Mouse (Mus musculus): ENCODE measurements around the gene Olfr60. TPM values are rescaled to one million over a fixed set of nuclear protein-coding genes. Genes with fewer than 3 reads are reported as not detected.

Olfr60 gene
- not detected in 2 replicates for total RNA-seq (2017)

DNA sequence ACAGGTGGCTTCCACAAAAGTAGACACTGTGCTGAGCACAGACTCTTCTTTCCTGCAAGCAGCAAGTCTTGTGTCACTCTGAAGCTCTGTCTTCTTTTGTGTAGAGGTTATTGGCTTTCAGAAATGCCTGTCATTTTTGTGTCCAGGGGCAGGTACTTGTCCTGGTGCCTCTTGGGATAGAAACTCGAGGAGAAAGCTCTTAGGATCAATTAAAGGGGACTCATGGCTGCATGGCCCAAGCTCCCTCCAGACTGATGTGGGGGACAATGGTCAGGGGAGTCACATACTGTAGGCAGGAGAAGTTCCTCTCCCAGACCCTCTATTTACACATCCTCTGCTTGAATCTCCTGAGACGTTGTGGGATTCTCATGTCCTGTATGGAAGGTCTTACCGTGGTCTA, at the start of gene Olfr60:
Gene Olfr60 (minus strand): TSS at position 101 of the 400 bp plus-strand sequence.
- no peak for ATAC-seq (replicated peaks; ENCODE audit: low read depth, poor library complexity, severe bottlenecking)

DNA sequence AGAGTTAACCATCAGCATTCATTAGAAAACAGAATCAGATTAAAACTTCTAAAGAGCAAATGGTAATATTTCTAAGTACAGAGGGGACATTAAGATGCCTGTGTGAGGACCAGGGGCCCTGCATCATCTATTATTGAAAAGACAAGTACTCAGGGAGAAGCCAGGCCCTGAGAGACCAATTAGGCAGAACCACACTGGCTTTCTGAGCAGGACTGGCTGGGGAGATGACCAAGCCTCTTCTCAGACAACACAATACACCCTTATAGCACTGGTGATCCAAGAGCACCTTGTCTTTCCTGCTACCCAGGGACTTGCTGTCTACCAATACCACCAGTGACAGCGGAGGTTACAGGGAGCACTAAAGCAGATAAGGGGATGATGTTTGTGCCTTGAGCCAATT, 41.3 kb upstream of the Olfr60 start, which contains the start of gene Olfr531:
Gene Olfr531 (minus strand): TSS at position 101 of the 400 bp plus-strand sequence.
- no peak for ATAC-seq (replicated peaks; ENCODE audit: low read depth, poor library complexity, severe bottlenecking)

DNA sequence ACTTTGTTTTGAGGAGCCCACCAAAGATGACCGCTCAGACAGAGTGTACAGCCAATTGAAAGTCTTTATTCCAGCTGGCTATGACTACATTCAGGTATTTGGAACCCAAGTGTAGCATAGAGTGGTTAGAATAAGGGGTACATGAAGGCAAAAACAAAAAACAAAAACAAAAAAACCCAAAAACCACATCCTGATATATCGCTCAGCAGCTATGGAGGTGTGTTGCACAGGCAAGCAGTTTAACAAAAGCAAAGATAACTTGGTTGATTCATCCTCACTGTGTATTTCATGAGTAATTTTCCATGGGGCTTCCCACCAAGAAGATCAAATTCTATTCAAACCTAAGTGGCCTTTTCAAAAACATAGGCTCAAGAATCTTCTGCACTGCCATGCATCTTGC, 15.4 kb upstream of the Olfr60 start:
- no peak for ATAC-seq (replicated peaks; ENCODE audit: low read depth, poor library complexity, severe bottlenecking)

DNA sequence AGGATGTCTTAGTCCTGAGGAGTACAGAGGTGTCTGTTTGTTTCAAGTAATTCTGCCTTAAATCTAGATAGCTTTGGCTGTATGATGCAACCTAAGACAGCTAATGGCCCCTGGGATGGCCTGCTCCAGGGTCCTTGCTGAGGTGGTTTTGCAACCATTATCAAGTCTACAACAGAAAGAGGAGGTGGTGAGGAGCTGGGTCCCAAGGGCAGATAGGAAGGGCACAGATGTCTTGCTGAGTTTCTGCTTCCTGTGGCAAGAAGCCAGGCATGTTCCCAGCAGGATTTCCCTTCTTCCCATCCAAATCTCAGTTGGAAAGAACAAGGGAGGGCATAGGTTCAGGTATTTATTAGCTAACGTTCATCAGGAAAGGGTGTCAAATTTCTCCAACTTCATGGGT, 14.8 kb upstream of the Olfr60 start, which contains the start of gene Olfr530:
Gene Olfr530 (minus strand): TSS at position 101 of the 400 bp plus-strand sequence.
- ATAC-seq (replicated peaks; ENCODE audit: low read depth, poor library complexity, severe bottlenecking), result no peak

DNA sequence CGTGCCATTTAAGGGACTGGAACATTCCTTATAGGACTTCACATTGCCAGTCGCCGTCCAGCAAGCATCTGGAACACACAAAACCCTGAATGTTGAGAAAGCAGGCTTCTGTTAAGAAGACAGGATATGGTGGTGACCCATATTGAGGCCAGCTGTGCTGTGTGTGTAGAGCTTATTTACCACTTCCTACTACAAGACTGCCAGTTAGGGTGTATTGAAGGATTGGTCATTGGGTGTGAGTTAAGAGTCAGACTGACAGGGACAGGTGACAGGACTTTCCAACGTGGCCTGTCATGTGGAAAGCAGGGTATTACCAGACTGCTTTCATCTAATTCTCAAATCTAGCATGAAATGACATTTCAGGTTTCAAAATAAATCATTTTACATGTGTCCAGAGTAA, 12.8 kb upstream of the Olfr60 start:
- ATAC-seq (replicated peaks; ENCODE audit: low read depth, poor library complexity, severe bottlenecking), result no peak

DNA sequence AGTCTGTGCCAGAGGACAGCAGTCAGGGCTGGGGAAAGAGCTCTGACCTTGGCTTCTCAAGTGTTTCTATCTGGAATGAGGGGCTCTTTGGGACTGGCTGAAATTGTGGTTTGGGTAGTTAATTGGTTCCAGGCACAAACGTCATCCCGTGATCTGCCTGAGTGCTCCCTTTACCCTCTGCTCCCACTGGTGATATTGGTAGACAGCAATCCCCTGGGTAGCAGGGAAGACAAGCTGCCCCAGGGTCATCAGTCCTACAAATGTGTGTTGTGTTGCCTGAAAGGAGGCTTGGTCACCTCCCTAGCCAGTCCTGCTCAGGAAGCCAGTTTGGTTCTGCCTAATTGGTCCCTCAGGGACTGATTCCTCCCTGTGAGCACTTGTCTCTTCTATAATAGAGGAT, 27.8 kb downstream of the Olfr60 start, which contains the start of gene Olfr527:
Gene Olfr527 (plus strand): TSS at position 301 of the 400 bp plus-strand sequence.
- no peak for ATAC-seq (replicated peaks; ENCODE audit: low read depth, poor library complexity, severe bottlenecking)

DNA sequence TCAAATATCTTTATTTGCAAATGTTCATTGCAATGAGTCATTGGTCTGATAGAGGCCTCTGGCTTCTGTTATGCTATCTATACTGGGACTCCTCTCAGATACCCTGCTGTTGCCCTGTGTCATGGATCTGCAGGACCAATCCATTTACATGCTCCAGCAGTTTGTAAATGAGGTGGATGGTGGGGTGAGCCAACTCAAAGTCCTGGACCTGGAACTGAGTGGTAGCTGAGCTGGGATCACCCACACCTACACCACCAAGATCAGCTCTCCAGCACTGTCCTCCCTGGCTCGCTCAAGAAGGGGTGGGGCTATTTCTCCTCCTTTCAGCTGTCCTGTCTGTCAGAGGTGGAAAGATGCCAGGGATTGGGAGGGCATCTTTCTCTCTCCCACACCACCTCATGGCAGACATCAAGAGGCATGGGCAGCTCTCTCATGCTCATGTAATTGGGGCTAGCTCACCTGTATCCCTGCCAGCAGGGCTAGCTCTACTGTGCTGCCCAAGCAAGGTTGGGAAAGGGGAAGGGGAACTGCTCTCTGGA, 31.6 kb downstream of the Olfr60 start:
- ATAC-seq (replicated peaks; ENCODE audit: low read depth, poor library complexity, severe bottlenecking), result no peak

DNA sequence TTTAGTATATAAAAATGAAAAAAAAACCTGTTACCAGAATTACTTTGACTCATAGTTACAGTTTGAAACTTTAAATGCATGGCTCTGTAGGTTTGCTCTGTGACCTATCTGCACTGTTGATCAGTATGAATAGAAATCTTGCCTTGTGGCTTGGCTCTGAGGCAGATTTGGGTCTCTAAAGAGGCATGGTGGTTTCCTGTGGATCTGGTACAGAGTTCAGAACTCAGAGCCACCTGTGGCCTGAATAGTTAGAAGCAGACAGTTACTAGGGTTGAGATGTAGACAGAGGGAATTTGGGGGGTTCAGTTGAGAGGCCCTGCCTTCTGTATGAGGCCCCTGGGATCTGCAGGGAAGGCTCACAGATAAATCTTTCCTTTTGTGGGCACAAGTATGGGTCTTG, 40.3 kb downstream of the Olfr60 start:
- ATAC-seq (replicated peaks; ENCODE audit: low read depth, poor library complexity, severe bottlenecking), result no peak

DNA sequence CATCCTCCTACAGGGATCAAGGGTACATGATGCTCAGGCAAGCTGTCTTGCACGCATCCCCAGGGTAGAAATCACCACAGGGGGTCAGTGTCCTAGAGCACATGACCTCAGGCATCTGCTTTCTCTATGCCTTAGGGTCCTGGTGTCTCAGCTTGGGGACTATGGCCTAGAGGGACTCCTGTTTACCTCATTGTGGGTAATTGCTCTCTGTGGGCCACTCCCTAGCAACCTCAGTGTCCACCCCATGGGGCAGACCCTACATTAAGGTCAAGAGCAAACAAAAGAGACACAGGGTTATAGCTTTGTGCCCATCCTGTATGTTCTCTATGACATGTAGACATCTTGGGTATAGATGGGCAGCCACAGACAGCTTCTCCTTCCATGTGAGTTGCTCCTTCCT, 40.9 kb downstream of the Olfr60 start, which contains the start of gene Olfr525:
Gene Olfr525 (plus strand): TSS at position 301 of the 400 bp plus-strand sequence.
- ATAC-seq (replicated peaks; ENCODE audit: low read depth, poor library complexity, severe bottlenecking), result no peak

DNA sequence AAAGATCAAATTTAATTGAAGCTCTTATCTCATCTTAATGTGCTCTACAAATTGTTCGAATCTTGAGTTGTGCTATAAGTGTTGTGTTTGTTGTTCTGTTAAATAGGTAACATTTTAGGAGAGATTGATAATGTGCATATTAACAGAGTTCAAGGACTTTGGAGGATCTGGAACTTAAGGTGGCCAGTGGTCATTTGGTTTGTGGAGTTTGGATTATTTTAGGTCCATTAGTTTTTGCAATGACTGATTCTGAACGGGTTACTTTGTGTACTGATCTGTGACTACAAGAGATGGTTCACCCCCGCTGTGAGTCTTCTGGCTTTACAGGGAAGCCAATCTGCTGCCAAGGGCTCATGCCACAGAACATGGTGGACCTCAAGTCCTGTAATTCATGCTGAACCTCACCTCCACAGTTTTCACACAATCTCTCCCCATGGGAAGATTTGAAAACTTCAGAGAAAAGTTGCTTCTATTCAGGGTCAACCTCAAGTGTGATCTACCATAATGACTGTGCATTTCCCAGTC, 41.5 kb downstream of the Olfr60 start:
- no peak for ATAC-seq (replicated peaks; ENCODE audit: low read depth, poor library complexity, severe bottlenecking)

DNA sequence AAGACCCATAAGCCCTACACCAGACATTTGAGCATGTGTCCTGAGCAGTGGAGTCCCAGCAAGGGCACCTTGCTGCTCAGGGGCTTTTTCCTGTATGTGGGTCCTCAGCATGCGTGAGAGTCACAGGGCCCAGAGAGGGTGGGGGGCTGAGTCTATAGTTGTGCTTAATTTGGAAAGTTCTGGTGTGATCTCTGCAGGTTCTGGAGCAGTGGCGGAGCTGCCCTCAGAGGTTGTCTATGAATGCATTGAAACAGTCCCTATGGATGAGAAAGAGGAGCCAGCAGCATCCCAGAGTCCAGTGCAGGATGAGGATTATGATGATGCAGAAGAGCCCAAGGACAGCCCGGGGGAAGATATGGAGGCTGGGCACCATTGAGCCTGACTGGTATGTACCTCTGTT, 62.1 kb downstream of the Olfr60 start:
- ATAC-seq (replicated peaks; ENCODE audit: low read depth, poor library complexity, severe bottlenecking), result no peak

DNA sequence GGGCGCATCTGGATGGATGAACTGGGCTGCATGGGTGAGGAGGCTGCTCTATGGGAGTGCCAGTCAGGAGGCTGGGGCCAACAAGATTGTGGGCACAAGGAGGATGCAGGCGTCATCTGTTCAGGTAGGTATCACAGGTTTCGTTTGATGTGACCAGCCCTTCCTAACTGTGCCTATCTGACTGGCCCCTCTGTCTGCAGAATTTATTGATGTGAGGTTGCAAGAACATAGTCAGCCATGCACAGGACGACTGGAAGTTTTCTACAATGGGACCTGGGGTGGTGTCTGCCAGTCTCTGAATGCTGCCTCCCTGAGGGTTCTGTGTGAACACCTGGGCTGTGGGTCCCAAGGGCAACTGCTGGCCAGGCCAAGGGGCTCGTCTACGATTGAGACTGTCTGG, 64.6 kb downstream of the Olfr60 start:
- ATAC-seq (replicated peaks; ENCODE audit: low read depth, poor library complexity, severe bottlenecking), result no peak

DNA sequence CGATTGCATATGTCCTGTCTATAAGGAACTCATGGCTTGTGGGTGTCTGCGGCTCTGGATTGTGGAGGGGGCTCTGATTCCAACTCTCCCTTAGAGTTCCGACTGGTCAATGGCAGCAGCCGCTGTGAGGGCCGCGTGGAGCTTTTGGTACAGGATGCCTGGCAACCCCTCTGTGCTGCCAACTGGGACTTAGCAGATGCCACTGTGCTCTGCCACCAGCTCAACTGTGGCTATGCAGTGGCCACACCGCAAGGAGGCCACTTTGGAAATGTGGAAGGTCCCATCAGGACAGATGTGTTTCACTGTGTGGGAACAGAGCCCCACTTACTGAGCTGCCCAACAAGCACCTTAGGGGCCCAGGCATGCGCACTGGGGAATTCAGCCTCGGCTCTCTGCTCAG, 65.7 kb downstream of the Olfr60 start:
- ATAC-seq (replicated peaks; ENCODE audit: low read depth, poor library complexity, severe bottlenecking), result no peak

Other genes with a start within 250 kb of the Olfr60 start
- gene Paox, start 245.9 kb downstream of the Olfr60 start, total RNA-seq (2017), result 11.1 and 11.4 TPM in 2 replicates
- 59.3 and 73.0 TPM in 2 replicates for gene Echs1, start 245.2 kb downstream of the Olfr60 start, total RNA-seq (2017)
- gene Mtg1, start 224.1 kb downstream of the Olfr60 start, total RNA-seq (2017), result 13.6 and 21.2 TPM in 2 replicates
- not detected in 2 replicates for gene Sprn, start 206.8 kb downstream of the Olfr60 start, total RNA-seq (2017)
- gene Olfr522, start 196.9 kb downstream of the Olfr60 start, total RNA-seq (2017), result not detected in 2 replicates
- not detected in 2 replicates for gene Olfr523, start 188.5 kb downstream of the Olfr60 start, total RNA-seq (2017)
- not detected in 2 replicates for gene Olfr524, start 155.7 kb downstream of the Olfr60 start, total RNA-seq (2017)
- gene Cd163l1, start 143.4 kb downstream of the Olfr60 start, total RNA-seq (2017), result not detected in 2 replicates
- not detected in 2 replicates for gene 5830411N06Rik, start 114.4 kb downstream of the Olfr60 start, total RNA-seq (2017)
- not detected in 2 replicates for gene Olfr525, start 40.8 kb downstream of the Olfr60 start, total RNA-seq (2017)
- not detected in 2 replicates for gene Olfr527, start 27.7 kb downstream of the Olfr60 start, total RNA-seq (2017)
- gene Olfr530, start 14.7 kb upstream of the Olfr60 start, total RNA-seq (2017), result not detected in 2 replicates
- gene Olfr531, start 41.2 kb upstream of the Olfr60 start, total RNA-seq (2017), result not detected in 2 replicates
- not detected in 2 replicates for gene Olfr532, start 60.0 kb upstream of the Olfr60 start, total RNA-seq (2017)
- not detected in 2 replicates for gene Olfr533, start 101.7 kb upstream of the Olfr60 start, total RNA-seq (2017)
- gene Olfr535, start 122.5 kb upstream of the Olfr60 start, total RNA-seq (2017), result not detected in 2 replicates
- not detected in 2 replicates for gene Olfr536, start 145.7 kb upstream of the Olfr60 start, total RNA-seq (2017)
- gene Olfr538, start 206.2 kb upstream of the Olfr60 start, total RNA-seq (2017), result not detected in 2 replicates
- 0.14 TPM in 1 of 2 replicates, not detected in the other for gene Olfr46, start 239.6 kb upstream of the Olfr60 start, total RNA-seq (2017)